Mouse (Mus musculus) ovary, postnatal 36 days (tissue): ENCODE data around the gene Ogg1.
"Not testable (repeated sequence)": the region's sequence is repeated elsewhere in the genome, so short reads cannot be mapped to it uniquely, and the experiment has no call there.

Experiments used
- DNase-seq: peaks from one replicate; pipeline ENCODE4 v3.0.0; 2022; ENCODE audit warnings: low spot score, mixed read lengths

Gene Ogg1

DNA sequence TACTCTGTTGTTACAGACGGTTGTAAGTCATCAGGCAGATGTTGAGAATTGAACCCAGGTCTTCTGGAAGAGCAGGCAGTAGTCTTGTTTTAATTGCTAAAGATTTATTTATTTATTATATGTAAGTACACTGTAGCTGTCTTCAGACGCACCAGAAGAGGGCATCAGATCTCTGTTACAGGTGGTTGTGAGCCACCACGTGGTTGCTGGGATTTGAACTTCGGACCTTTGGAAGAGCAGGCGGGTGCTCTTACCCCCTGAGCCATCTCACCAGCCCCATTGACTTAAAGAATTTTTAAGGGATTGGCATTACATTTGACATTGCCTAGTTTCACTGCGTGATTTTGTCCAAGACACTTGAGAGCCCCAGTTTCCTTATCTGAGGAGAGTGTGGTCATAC is 6.0 kb downstream of the Ogg1 start:
- DNase-seq = not testable (repeated sequence)

DNA sequence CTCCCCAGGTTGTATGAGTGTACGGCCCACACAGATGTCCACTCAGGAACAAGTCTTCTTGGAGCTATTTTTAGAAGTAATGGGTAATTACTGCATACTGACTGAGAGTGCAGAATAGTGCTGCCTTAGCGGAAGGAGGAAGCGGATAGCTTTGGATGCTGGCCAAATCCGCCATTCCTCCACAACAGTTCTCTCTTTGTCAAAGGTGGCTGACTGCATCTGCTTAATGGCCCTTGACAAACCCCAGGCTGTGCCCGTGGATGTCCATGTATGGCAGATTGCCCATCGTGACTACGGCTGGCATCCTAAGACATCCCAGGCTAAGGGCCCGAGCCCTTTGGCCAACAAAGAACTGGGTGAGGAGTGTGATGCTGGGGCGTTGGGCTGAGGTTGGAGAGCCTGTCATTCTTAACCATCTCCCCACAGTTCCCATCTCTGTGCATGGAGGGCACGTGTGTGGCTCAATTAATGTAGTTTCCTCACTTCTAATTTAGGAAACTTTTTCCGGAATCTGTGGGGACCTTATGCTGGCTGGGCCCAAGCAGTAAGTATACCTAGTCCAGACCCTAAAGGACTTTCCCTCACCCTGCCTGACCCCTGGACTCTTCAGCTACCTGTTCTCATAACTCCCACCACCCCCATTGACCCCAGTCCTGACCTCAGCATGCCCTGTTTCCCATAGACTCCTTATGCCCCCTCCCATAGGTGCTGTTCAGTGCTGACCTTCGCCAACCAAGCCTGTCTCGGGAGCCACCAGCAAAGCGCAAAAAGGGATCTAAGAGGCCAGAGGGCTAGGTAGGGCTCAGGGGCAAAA is 6.6 kb downstream of the Ogg1 start:
- peak; percentile 47 for DNase-seq

DNA sequence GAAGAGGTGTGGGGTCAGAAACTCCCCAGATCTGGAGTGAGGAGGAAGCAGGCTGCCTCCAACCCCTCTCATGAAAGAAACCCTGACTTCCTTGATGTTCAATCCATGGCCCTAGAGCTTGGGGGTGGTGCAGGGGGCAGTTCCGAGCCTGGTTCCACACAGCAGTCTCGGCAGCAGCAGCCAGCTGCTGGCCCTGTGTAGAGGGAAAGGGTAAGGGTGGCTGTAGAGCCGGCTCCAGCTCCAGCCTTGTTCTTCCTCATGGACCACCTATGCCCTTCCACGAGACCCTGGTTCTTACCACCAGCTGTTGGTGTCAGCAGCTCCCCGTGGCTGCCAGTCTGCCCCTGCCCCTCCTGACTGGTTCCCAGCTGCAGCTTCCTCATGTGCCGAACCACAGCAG is 7.4 kb downstream of the Ogg1 start:
- no peak for DNase-seq

DNA sequence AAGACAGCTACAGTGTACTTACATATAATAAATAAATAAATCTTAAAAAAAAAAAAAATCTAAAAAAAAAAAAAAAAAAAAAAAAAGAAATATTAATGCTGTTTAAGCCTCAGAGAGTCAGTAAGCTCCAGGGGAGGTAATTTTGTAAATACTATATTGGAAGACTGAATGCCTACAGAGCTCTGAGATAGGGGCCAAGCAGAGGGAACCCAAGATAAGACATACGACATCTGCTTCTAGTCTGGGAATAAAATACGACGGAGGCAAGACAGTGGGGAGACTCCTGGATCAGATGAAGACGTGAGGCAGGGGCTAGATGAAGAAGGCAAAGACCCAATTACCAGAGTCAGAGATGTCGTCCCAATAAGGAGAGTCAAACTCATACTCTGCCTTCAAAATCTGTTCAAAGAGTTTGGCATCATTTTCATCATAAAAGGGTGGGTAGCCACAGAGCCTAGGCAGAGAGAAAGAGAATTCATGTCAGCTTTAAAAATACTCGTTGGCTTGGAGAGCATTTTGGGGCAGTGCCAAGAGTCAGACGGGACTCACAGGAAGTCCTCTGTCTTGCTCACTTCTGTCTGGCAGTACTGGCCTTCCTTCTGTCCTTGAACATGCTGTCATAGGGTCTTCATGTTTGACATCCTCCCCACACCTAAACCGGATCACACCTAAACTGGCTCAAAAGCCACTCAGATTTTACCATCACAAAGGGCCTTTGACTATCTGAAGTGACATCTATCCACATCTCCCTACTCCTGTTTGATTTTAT is 10.3 kb downstream of the Ogg1 start:
- DNase-seq = no peak

DNA sequence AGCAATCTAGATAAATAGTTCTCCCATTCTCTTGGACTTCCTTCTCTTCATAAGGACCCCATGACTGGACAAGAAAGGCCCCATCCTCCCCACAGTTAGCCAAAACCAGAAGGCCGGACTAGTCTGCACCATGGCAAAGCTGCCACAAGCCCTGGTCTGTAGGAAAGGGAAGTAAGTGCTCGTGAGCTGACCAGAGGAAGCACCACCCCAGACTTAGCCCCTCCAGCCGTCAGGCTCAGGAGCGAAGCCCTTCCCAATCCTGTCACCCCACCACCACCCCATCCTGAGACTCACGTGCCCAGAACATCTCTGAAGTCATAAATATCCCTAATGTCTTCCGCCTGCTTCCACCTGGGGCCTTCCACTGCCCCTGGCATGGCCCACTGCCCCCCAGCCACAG is 14.8 kb downstream of the Ogg1 start:
- DNase-seq = no peak

DNA sequence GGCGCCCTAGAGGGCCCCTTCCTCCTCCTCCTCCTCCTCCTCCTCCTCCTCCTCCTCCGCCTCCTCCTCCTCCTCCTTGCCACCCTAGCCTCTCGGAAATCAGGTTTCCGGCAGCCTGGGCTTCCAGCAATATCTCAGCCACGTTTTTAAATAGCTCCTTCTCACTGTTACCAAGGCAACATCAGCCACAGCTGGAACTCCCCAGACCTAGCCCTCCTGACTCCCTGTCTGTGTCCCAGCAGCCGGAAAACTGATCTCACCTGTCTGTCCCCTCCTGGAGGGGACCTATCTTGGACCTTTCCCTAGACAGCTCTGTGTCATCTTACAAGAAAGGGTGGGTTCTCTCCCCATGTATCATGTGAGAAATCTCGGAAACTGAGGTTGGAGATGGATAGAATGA is 15.5 kb downstream of the Ogg1 start:
- DNase-seq = no peak

DNA sequence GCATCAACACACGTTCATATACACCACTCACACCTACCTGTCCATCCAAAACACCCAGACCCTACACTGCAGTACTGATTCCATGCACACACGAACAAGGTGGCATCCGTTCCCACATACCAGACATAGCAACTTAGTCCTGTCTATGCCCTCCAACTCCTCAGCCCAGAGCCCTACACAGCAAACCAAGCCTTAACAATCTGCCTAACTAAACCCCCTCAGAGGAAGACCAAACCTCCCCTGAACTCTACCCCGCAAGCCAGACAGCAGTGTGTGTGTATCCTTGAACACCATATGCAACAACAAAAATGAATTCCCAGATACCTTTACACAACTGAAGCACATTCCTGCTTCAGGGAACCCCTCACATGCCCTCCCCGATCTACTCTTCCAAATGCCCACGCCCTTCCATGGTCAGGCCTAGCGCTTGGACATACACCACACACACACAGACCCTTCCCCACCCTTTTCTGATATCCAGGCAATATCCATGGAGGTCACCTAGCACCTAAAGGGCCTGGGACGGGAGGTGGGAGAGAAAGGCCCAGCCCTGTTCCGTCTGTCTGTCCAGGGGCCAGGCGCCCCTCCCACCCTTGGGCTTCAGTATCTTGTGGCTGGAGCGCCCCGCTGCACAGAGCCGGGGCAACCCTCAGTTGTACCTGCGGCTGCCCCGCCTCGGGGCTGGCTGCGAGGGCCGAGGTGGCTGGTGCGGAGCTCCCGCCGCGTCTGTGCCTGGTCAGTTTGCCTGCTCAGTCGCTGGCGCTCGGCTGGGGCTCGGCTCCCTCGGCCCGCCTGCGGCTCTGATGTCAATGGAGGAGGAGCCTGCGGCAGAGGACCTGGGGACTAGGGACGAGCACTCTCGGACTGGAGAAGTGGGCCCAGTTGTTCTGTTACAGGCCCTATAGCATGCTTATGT is 16.7 kb downstream of the Ogg1 start, which contains the start of gene Camk1:
Gene Camk1, minus strand, starts transcription at position 808 of the 916 bp plus-strand sequence.
- DNase-seq = peak; percentile 84

DNA sequence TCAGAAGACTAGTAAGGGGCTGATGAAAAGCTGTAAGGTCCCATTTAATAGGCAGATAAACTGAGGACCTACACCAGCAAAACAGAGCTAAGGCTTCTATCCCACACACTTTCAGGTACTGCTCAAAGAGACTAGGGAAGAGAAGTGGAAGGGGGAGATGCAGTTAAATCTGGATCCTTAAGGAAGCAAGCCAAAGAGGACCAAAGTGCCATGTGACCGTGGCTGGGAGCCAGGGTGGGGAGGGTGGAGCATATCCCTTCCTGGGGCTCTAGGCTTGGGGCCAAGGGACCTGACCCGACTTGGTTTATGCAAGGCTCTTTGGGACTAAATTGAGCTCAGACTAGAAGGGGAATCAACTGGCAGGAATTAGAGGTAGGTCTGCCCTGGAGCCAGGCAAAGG is 17.5 kb downstream of the Ogg1 start:
- DNase-seq = peak; percentile 71

DNA sequence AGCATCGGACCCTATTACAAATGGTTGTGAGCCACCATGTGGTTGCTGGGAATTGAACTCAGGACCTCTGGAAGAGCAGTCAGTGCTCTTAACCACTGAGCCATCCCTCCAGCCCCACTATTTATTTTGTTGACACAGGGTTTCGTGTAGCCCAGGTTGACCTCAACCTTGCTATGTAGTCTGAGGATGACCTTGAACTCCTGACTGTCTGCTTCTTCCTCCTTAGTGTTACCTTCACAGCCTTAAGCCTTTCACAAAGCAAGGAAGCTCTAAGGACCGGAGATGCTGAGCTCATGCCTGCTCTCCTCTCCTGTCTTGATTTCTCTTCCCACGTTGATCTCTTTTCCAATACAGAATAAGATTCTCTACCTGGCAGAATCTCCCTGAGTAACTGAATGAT is 20.1 kb downstream of the Ogg1 start:
- no peak for DNase-seq

DNA sequence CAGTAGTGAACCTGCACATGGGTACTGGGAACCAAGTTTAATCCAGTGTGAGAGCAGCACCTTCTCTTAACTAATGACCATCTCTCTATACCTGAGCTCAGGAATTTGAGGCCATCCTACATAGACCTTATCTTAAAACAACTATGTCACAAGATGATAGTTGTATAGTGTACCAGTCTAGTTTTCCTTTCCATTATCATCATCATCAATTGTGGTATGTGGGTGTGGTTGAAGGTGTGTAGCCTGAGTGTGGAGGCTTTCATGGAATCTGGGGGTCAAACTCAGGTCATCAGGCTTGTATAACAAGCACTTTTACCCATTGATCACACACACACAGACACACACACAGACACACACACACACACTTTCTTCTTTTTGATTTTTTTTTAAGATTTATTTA is 23.8 kb downstream of the Ogg1 start:
- no peak for DNase-seq

DNA sequence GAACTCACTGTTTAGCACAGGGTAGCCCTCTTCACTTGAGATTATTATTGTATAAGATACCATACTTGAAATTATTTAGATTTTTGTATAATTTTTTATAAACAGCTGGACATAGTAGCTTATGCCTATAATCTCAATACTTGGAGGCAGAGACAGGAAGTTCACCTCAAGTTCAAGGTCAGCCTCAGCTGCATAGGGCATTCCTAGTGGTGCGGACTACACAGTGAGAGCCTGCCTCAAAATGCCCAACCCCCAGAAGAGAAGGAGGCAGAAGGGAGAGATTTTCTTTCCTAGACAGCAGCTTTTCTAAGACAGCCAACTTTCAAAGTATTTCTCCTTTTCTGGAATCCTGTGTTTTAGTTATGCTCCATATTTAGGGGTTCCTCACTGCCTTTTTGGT is 24.4 kb downstream of the Ogg1 start:
- DNase-seq = no peak

DNA sequence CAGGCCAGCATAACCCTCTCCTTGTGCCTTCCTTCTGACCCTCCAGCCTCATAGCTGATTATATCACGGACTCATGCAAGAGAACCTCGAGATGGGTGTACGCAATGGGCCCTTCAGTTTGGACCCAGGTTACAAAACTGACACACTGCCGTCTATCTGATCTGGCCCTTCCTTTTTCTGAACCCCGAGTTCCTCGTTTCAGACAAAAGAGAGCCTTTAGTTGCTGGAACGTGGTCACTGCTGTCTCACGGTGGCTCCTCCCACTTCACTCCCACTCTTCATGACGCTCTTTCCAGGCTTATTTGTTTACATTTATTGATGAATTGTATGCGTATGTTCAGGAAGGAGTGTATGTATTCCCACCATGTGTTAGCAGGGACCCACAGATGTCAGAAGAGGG is 24.9 kb downstream of the Ogg1 start:
- no peak for DNase-seq

DNA sequence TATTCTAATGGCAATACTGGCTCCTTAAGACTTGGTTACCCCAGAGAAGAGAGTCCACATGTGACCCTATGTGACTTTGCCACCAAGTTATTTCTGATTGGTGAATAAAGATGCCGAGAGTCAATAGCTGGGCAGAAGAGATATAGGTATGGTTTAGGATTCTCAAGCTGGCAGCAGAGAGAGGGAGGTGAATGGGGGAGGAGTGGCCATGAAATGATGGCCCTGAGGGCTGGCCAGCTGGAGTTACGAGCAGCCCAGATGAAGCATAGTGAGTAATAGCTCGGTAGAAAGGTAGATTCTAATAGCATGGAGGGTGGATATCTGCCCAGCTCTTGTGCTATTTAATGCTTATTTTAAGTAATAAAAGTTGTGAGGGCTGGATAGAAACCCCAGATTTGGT is 26.0 kb downstream of the Ogg1 start:
- no peak for DNase-seq

DNA sequence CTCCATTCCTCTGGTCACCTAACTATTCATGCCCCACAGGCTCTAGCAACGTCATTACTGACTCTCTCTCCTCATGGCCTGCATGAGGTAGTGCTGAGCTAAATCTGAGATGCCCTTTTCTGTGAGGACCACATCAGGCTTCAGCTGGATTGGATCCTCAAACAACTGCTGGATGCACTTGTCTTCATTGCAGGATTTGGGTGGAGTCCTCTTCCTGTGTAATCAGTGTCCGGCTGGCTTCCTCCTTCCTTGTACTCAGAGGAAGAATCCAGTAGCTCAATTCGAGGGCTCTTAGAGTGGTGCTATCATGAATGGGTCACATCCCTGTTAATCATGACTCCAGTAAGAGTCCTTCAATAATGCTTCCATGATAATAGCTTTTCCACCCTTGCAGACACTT is 26.9 kb downstream of the Ogg1 start:
- no peak for DNase-seq

DNA sequence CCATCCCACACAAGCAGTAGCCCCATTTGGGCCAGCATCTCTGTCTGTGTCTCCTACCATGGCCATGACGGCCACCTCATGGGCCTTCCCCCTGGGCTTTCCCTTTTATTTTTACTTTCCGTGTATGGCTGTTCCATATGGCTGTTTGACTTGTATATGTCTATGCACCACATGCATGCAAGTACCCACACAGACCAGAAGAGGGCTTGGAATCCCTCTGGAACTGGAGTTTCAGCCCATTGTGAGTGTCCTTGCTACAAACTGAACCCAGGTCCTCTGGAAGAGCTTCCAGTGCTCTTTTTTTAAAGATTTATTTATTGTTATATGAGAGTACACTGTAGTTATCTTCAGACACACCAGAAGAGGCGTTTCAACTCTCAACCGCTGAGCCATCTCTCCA is 34.7 kb downstream of the Ogg1 start:
- DNase-seq = no peak

DNA sequence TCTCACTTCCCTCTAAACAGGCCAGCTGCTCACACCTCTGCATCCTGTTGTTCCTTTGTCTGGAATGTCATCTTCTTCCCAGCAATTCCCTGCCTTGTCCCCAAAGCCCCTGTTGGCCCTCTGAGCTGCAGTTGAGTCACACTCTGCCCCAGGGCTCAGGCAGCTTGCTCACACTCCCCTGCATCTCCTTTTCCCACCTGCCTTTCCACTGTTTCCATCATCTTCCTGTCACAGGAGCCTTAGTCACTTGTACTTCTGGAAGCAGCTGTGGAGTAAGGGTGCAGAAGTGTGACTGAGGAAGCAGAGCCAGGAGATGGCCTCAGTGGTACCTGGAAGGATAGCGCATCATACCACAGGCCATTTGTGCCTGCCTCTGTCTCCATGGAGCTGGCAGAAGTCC is 35.5 kb downstream of the Ogg1 start:
- no peak for DNase-seq

DNA sequence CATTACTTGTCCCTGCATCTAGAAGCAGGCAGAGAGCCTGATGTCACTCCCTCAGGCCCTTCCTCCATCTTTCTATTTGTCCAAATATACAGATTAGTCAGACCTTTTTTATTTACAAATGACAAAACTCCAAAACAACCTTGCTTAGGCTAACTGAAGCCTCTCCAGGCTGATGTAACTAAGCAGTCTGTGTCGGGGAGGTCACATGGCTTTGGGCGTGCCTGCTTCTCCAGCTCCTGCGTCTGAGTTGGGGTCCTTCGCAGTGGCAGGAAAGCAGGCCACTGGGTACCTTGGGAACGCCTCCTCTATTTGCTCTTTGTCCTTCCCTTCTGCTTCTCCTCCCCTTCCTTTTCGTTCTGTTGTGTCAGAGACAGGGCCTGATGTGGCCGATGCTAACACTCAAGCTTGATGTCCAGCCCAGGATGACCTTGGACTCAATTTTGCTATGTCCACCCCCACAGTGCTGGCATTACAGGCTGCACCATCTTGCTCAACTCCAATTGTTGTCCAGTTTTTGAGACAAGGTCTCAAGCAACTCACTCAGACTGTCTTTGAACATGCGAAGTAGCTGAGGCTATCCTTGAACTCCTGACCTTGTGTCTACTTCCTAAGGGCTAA is 37.9 kb downstream of the Ogg1 start:
- no peak for DNase-seq

DNA sequence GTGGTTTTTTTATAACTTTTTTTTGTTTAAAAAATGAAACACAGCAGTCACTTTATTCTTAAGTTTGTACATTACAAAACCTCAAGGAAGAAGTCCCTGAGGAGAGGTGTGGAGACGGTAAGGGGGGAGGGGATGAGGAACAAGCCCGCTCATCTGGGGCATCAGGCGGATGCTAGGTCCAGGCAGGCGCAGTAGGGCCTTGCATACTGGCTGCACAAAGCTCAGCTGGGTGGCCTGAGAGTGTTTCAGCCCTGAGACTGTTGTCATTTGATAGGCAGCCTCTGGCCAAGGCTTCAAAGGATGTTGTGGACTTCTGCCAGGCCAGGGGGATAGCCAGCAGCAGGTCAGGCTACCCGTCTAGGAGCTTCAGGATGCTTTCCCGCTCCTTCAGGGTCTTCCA is 39.9 kb downstream of the Ogg1 start:
- DNase-seq = no peak

DNA sequence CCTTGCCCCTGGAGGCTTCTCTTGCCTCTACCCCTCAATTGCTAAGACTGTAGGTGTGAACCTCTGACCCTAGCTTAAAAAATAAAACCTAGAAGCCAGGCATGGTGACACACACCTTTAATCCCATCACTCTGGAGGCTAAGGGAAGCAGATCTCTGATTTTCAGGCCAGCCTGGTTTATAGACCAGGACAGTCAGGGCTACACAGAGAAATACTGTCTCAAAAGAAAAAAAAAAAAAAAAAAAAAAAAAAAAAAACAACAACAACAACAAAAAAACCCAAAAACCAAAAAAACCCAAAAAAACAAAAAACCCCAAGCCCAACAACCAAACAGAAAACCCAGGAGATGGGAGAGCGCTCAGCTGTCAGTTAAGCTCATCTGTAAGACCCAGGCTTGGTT is 40.8 kb downstream of the Ogg1 start:
- no peak for DNase-seq

DNA sequence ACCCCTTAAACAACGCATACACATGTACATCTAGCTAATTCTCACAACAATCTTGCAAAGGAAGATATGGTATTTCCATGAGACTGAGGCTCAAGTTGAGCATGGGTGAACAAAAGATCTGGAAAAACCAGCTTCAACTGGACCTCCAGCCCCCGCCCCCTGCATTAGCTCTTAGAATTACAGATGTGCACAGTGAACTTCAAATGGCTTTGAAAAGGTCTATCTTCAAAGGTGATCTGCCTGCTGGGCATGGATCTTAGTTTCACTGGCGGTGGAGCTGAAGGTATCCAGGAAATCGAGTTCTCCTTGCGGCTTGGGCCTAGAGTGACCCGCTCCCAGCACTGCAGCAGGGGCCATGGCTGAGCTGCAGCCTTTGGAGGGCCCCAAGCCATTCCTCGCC is 41.4 kb downstream of the Ogg1 start:
- no peak for DNase-seq

DNA sequence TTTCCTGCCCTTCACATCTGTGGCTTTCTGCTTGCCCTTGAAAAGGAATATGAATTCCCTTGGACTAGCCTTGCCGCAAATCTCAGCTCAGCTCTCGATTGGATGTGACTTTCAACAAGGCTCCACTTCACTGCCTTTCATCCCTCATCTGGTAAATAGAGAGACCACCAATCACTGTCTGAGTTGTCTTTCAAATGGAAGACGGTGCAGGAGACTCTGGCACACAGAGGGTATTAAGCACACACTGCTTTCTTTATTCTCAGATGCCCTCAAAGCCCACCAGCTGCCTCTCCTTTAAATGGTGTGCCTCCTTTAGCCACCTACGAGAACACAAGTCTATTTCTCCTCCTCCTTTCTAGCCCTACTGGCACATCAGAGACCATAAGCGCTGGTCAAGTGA is 41.8 kb downstream of the Ogg1 start:
- DNase-seq = no peak
